Mouse (Mus musculus): Measurements from ENCODE around the gene Cav3. TPM values are rescaled to one million over a fixed set of nuclear protein-coding genes. Genes with fewer than 3 reads are reported as not detected.

Cav3 gene
- total RNA-seq (2023): not detected

GRCm38 (mm10) chr6:112459341-112459749 is at the start of gene Cav3:
Gene Cav3, plus strand, starts transcription at chr6:112459505.

GRCm38 (mm10) chr6:112489910-112490559 is 30.7 kb downstream of the Cav3 start, which contains the start of gene Oxtr:
Gene Oxtr, minus strand, starts transcription at chr6:112489943.

Other genes with a start within 250 kb of the Cav3 start
- not detected for gene Lmcd1, start 185.7 kb upstream of the Cav3 start, total RNA-seq (2023)
- not detected for gene Ssu2, start 71.5 kb upstream of the Cav3 start, total RNA-seq (2023)
- gene Oxtr, start 30.4 kb downstream of the Cav3 start, total RNA-seq (2023): not detected
- 30.6 TPM for gene Rad18, start 237.2 kb downstream of the Cav3 start, total RNA-seq (2023)